Mouse (Mus musculus) bone marrow macrophage, adult 2 months (primary cell): Measurements from ENCODE around the gene Rnf6. TPM values are rescaled to one million over a fixed set of nuclear protein-coding genes. Genes with fewer than 3 reads are reported as not detected.

Experiments
- H3K27ac ChIP-seq: 2 replicates; pipeline ENCODE4 v1.5.1; 2012; ENCODE audit warnings: low read depth, low read length; ENCODE audit not compliant: insufficient read depth
- H3K4me1 ChIP-seq: 2 replicates; pipeline ENCODE4 v1.6.1; 2012; ENCODE audit warnings: low read length; ENCODE audit not compliant: control insufficient read depth, insufficient read depth
- H3K4me3 ChIP-seq: 2 replicates; pipeline ENCODE4 v1.5.1; 2012; ENCODE audit warnings: mild to moderate bottlenecking, low read length, moderate library complexity; ENCODE audit not compliant: insufficient read depth
- CTCF ChIP-seq: IDR thresholded peaks from 2 replicates; pipeline ENCODE4 v1.5.1; 2012; ENCODE audit warnings: low read depth, mild to moderate bottlenecking, low read length, moderate library complexity
- POLR2A ChIP-seq: IDR thresholded peaks from 2 replicates; pipeline ENCODE4 v1.6.1; 2012; ENCODE audit warnings: mild to moderate bottlenecking, low read depth, low read length, borderline replicate concordance
- polyA plus RNA-seq: library from polyadenylated mRNA; stranded (reverse); fragments of >200 nt; gene quantifications from 2 replicates; pipeline ENCODE4 v1.2.4, GENCODE M21; 2012; ENCODE audit not compliant: missing spikeins, insufficient read depth, insufficient read length

The Rnf6 gene
- polyA plus RNA-seq, 1 experiment, result 43.2 TPM

DNA sequence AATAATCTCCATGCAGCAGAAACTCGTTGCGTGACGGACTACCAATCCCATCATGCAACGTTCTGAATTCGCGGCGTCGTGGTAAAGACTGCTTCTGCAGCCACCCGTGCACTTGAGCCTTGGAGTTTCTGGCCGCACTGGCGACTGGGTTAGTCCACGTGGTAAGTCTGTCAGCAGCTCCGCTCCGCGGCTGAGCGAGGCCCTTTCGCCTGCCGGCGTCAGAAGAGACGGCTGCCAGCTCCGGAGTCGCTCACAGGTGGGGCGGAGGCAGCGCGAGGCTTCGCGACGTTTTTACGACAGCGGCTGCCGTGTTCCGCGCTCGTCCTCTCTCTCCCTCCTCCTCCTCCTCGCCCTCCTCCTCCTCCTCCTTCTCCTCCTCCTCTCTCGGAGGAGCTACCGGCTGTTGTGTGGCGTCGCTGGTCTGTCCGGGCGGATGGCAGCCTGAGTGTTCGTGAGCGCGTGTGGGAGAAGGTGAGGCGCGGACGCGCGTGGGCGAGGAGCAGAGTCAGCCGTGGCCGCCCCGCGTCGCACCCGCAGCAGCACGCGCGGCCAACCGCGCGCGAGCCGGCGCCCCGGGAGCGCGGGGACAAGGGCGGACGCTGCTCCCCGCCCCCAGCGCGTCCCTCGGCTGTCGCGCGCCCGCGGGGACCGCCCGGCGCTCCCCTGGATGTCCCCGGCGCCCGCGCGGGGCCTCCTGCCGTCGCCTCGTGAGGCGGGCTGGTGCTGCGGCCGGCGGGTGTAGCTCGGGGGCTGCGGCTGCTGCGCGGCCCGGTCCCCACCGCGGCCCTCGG is 9.7 kb upstream of the Rnf6 start, which contains the start of gene Cdk8:
Cdk8 (plus strand) TSS at position 367 of the 791 bp plus-strand sequence.
- Histone ChIP-seq H3K4me1 (peaks cover 15% of the 10 kb centered on the region; the same call in 1 of the 2 replicates), H3K27ac (peak within 1 kb of the TSS; percentile 99), H3K4me3 (peak within 1 kb of the TSS; percentile 90)
- no peak for TF ChIP-seq POLR2A
- TF ChIP-seq CTCF, result no peak

DNA sequence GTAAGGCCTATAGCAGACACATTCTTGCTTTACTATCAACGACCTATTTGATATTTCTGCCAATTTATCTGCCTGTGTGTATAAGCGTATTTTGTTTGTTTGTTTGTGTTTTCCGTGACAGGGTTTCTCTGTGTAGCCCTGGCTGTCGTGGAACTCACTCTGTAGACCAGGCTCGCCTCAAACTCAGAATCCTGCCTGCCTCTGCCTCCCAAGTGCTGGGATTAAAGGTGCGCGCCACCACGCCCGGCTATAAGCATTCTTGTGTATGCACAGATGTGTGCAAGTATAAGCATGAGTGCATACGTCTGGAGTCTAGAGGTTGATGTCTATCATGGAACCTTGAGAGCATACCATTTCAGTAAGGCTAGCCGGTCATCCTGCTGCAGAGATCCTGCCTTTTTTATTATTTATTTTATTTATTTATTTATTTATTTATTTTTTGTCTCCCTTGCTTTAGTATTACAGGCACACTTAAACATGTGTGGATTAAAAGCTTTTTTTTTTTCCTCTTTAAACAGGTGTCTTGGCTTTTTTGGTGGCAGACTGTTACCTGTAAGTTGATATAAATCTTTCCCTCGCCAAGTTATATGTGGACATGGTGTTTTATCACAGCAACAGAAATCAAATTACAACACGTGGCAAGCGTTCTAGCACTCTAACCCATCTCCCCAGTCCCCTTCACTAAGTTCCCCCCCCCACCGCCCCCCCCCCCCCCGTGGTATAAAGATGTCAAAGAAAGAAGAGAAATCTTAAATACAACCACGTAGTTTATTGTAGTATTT is 8.7 kb upstream of the Rnf6 start:
- H3K4me1 ChIP-seq, result peaks cover 11% of the 10 kb centered on the region; the same call in 1 of the 2 replicates
- H3K27ac ChIP-seq, result no peak overlapping the region
- no peak overlapping the region for H3K4me3 ChIP-seq
- TF ChIP-seq POLR2A (no peak), CTCF (no peak)

DNA sequence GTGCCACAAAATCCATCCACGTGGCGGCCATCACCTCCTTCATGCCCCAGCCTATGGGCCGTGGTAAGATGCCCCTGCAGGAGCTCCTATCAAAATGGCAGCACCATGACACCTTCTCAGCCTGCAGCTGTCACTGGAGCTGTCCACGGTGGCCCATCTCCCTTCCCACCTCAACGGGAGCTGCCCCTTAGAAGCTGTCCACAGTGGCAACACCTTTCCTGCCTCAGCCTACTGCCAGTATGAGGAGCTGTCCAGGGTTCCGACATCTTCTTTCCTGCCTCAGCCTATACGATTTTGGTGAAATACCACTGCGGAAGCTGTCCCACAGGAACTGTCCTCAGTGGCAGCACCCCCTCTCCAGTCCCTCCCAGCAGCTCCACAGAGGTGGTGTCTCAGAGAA is 6.1 kb upstream of the Rnf6 start:
- Histone ChIP-seq H3K27ac (no peak overlapping the region), H3K4me3 (no peak overlapping the region), H3K4me1 (peaks cover 4% of the 10 kb centered on the region; the same call in 1 of the 2 replicates)
- no peak for TF ChIP-seq CTCF
- TF ChIP-seq POLR2A, result no peak

DNA sequence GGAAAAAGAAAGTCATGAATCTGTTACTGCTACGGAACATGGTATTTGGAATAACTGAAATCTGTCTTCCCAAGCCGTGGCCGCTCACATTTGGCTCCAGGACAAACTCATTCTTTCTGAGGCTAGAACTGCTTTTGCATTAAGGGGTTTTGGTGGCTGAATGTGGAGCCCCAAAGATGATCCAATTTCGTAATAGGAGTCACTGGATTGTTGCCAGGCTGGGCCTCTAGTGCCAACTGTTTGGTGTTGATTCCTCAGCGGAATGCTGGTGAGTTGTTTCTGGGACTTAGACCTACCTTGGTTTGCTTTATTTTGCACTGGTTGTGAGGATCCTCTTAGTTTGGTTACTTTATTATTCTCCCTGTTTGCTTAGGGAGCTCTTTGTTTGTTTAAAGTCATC is 2.4 kb upstream of the Rnf6 start:
- TF ChIP-seq POLR2A (no peak), CTCF (no peak)
- Histone ChIP-seq H3K4me1 (peaks cover 10% of the 10 kb centered on the region), H3K27ac (no peak overlapping the region), H3K4me3 (no peak overlapping the region)

DNA sequence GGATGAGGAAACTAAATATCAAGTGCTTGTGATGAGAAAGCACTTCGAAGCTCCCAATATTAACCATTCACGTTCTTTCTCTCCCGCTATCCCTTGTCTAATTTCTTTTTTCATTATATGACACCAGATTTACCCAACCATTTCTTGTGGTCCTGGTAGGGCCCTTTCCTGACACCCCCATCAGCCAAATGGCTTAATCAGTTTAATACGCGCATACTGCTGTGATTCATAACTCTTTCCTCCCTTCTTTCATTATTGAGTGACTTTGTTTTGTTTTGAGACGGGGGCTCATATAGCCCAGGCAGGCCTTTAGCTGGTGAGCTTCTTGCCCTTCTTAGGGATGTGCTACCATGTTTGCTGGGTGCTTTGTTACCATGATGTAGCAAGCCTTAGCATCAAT is 367 bp upstream of the Rnf6 start:
- Histone ChIP-seq H3K27ac (peak overlapping the region; percentile 98), H3K4me1 (peaks cover 10% of the 10 kb centered on the region), H3K4me3 (peak overlapping the region; percentile 96)
- no peak for TF ChIP-seq POLR2A
- TF ChIP-seq CTCF, result no peak

DNA sequence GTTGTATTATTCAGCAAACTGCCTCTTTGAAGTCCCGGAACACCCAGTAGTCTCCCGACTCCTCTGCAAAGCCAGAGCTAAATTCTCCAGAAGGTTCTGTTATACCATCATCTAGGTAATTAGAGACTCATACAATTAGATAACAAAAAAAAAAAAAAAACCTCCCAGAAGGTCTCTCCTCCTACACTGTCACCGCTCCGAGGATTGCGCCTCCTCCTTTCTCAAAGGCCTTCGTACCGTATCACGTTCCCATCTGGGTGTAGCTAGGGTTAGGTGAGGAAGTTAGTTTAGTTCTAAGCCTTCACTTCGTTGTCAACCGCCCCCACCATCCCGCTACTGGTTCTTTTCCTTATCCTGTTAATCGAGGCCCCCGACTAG is 865 bp downstream of the Rnf6 start:
- H3K27ac ChIP-seq, result peak overlapping the region; percentile 38; the same call in 1 of the 2 replicates
- TF ChIP-seq CTCF (no peak), POLR2A (no peak)
- H3K4me1 ChIP-seq, result peaks cover 10% of the 10 kb centered on the region
- peak overlapping the region; percentile 69 for H3K4me3 ChIP-seq

DNA sequence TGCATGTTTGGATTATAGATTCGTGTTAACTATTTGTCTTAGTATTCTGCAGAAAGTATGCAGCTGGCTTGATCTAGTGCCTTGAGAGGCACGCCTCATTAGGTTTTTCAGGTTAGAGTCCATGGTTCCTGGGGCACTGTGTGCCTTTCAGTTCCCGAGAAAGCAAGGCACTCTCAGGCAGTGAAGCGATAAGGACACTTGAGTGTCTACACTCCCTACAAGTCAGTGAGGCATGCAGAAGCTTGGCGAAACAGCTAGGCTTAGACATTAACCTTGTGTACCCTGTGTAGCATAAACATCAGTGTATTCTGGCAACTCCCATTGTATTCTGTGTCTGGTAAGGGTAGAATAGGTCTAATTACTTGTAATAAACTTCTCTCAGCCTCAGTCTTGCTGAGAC is 15.8 kb downstream of the Rnf6 start:
- H3K27ac ChIP-seq, result no peak overlapping the region
- no peak overlapping the region for H3K4me3 ChIP-seq
- 0 out of 2 replicates have a peak, but pooled peaks cover 2% of the 10 kb centered on the region for H3K4me1 ChIP-seq
- no peak for TF ChIP-seq CTCF
- TF ChIP-seq POLR2A, result no peak

DNA sequence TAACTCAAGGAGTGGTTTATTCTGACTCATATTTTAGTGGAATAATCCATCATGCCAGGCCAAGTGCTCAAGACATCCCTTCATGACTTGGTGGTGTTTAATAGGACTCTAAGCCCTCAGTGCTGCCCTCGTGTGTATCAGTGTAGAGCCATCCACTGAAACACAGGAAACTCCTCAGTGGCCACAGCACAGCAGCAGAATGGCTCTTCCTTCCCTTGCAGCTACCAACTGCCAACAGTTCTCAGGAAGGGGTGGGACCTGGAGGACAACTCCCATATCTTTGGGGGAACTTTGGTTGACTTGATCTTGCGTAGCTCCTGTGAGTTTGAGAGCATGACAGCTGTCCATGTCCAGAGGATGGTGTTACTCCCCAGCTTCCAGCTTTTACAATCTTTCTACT is 17.4 kb downstream of the Rnf6 start:
- no peak for TF ChIP-seq POLR2A
- TF ChIP-seq CTCF, result no peak
- H3K4me1 ChIP-seq, result 0 out of 2 replicates have a peak, but pooled peaks cover 2% of the 10 kb centered on the region
- no peak overlapping the region for H3K4me3 ChIP-seq
- no peak overlapping the region for H3K27ac ChIP-seq

DNA sequence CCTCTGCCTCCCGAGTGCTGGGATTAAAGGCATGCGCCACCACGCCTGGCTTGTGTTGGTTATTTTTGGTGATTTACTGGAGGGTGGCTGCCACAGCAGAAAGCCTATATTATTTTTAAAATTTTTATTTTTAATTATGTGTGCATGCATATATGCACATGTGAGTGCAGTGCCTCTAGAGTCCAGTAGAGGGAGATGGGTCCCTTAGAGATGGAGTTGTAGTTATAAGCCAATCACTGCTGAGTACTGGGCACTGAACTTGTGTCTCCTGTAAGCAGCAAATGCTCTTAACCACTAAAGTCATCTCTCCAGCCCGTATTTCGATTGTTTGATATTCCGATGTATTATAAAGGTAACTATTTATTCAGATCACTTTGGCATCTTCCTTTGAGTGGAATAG is 20.8 kb downstream of the Rnf6 start:
- H3K4me3 ChIP-seq, result no peak overlapping the region
- 0 out of 2 replicates have a peak, but pooled peaks cover 2% of the 10 kb centered on the region for H3K4me1 ChIP-seq
- no peak for TF ChIP-seq POLR2A
- H3K27ac ChIP-seq, result no peak overlapping the region

DNA sequence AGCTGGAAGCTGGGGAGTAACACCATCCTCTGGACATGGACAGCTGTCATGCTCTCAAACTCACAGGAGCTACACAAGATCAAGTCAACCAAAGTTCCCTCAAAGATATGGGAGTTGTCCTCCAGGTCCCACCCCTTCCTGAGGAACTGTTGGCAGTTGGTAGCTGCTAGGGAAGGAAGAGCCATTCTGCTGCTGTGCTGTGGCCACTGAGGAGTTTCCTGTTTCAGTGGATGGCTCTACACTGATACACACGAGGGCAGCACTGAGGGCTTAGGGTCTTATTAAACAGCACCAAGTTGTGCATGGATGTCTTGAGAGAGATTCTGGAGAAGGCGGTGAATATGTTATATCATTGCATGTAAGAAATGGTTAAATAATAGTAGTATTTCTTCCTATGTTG is 21.8 kb downstream of the Rnf6 start:
- H3K4me3 ChIP-seq, result no peak overlapping the region
- H3K4me1 ChIP-seq, result 0 out of 2 replicates have a peak, but pooled peaks cover under 1% of the 10 kb centered on the region
- H3K27ac ChIP-seq, result no peak overlapping the region
- no peak for TF ChIP-seq CTCF
- no peak for TF ChIP-seq POLR2A
